Mouse (Mus musculus) forebrain, postnatal 0 days (tissue): ENCODE measurements around the gene Slc26a11. TPM values are rescaled to one million over a fixed set of nuclear protein-coding genes. Genes with fewer than 3 reads are reported as not detected.

ENCODE experiments used
- ATAC-seq: fragments of 200-750 bp; cut with Nextera tagmentation; 2 replicates; pipeline ENCODE4 v1.8.0; 2017; ENCODE audit warnings: mild to moderate bottlenecking, moderate library complexity
- DNase-seq: peaks from one replicate; pipeline ENCODE4 v3.0.0-alpha.2; 2015
- H3K27ac ChIP-seq: fragments of 300-500 bp; sonication (generic); 2 replicates; pipeline ENCODE4 v1.5.1; 2014; ENCODE audit warnings: low read depth, mild to moderate bottlenecking, antibody characterized with exemption, low read length, moderate library complexity, mixed read lengths
- H3K27me3 ChIP-seq: fragments of 300-500 bp; sonication (generic); 2 replicates; pipeline ENCODE4 v1.6.1; 2014; ENCODE audit warnings: mild to moderate bottlenecking, low read length, mixed read lengths; ENCODE audit not compliant: insufficient read depth
- H3K36me3 ChIP-seq: fragments of 300-500 bp; sonication (generic); 2 replicates; pipeline ENCODE4 v1.6.1; 2014; ENCODE audit warnings: mild to moderate bottlenecking, moderate library complexity; ENCODE audit not compliant: insufficient read depth
- H3K4me1 ChIP-seq: fragments of 300-500 bp; sonication (generic); 2 replicates; pipeline ENCODE4 v1.6.1; 2014; ENCODE audit warnings: antibody characterized with exemption; ENCODE audit not compliant: insufficient read depth
- H3K4me2 ChIP-seq: fragments of 300-500 bp; sonication (generic); 2 replicates; pipeline ENCODE4 v1.6.1; 2014; ENCODE audit warnings: low read depth, mild to moderate bottlenecking, moderate library complexity
- H3K4me3 ChIP-seq: fragments of 300-500 bp; sonication (generic); 2 replicates; pipeline ENCODE4 v1.5.1; 2014; ENCODE audit warnings: low read depth, low read length, mixed read lengths
- H3K9ac ChIP-seq: fragments of 300-500 bp; sonication (generic); 2 replicates; pipeline ENCODE4 v1.6.1; 2014; ENCODE audit warnings: mild to moderate bottlenecking
- H3K9me3 ChIP-seq: fragments of 300-500 bp; sonication (generic); 2 replicates; pipeline ENCODE4 v1.6.1; 2016; ENCODE audit warnings: low read length
- CTCF ChIP-seq: sonication (generic); IDR thresholded peaks from 2 replicates; pipeline ENCODE4 v1.5.1; 2016; ENCODE audit warnings: antibody characterized with exemption, control low read depth, low read depth
- WGBS: fragments of 180-500 bp; shearing (Covaris S2); extraction: QIAGEN DNeasy Blood & Tissue Kit; methylation state at CpG from one replicate; pipeline ENCODE4 v1.1.7; 2014; 5-methylcytosine and 5-hydroxymethylcytosine counted together
- polyA plus RNA-seq: library from polyadenylated mRNA; unstranded; fragments of >200 nt; fragmentation: Nextera tagmentation; extraction: Ambion mirVana; gene quantifications from 2 replicates; pipeline ENCODE4 v1.2.1, GENCODE M21; 2015
- total RNA-seq: library from RNA; depleted of rRNA; stranded (reverse); fragments of >200 nt; gene quantifications from 2 replicates; pipeline ENCODE4 v1.2.3, GENCODE M21; 2014

Slc26a11 gene
- total and polyA plus RNA-seq, 2 experiments from 2014 or later = 3.6 to 4.8 TPM

DNA sequence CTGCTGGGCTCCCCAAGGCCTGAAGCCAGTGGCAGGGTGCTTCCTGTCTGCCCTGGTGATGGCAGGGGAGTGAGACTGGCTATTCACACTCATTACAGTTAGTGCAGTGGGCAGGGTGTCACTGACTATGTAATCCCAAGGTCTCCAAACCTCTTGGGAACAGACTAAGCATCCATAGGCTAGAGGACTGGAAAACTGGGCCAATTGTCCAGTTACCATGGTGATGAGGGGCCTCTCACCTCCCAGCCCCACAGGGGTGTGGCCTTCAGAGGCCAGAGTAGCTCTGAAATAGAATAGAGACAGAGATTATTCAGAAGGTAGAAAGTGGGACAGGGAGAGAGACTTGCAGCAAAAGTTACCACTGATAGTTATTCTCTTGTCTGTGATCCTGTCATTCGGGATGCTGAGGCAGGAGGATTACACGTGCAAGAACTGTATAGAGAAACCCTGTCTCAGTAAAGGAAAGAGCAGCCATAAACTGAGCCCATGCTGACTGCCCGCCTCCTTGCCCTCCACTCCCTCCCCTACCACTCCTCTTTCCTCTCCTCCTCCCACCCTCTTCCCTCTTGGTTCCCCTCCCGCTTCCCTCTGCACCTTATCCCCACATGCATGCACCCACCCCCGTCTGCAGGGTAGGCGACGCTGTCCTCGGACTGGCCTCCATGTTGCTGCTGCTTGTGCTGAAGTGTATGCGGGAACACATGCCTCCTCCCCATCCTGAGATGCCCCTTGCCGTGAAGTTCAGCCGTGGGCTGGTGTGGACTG is 7.6 kb downstream of the Slc26a11 start:
- ATAC-seq (peak; percentile 47), DNase-seq (no peak)
- no peaks in the 10 kb centered on the region for H3K9me3 ChIP-seq
- H3K9ac ChIP-seq = no peak overlapping the region
- H3K4me2 ChIP-seq = peak overlapping the region; percentile 38
- no peak overlapping the region for H3K27ac ChIP-seq
- no peaks in the 10 kb centered on the region for H3K36me3 ChIP-seq
- WGBS = 19% methylated on average over 11 of the region's 11 CpGs
- peak overlapping the region; percentile 11; the same call in 1 of the 2 replicates for H3K4me3 ChIP-seq
- no peaks in the 10 kb centered on the region for H3K27me3 ChIP-seq
- TF ChIP-seq CTCF = no peak
- H3K4me1 ChIP-seq = no peaks in the 10 kb centered on the region

DNA sequence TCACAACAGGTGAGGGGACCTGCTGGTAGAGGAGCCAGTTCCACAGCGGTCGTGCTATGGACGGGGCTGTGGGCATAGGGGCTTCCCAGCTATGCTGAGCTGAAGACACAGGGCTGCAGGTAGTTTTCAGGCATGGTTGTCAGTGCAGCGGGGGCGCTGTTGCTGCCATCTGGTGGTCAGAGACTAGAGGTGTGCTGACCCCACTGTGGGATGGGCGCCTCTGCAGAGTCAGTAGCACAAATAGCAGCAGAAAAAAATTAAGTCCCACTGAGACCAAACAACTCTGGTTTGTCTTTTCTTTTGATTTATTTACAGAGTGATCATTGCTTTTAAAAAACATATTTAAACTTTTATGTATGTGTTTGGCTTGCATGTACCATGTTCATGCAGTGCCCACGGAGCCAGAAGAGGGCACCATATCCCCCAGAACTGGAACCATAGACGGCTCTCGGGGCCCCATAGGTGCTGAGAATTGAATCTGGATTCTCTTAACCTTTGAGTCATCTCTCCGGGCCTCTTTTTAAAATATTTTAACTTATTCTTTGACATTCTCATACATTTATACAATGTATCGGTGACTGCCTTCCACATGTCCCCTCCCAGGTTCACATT is 8.3 kb downstream of the Slc26a11 start:
- 25% methylated on average over 11 of the region's 11 CpGs for WGBS

DNA sequence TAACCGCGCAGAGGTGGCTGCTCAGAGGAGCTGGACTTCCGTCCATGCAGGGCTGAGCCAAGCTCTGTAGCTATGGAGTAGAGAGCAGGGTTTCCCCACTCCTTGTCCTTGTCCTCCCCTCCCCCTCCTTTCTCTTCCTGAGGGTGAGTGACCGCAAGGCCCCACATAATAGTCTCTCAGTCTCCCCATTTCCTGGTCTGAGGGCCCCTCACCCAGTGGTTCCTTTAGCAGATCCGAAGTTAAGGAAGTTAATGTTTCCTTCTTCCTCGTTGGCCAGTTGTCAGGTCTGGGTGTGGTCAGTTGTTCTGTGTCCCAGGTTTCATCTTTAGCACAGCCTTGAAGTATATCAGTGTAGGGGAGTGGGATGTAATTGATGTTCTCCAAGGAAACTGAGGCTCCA is 20.1 kb downstream of the Slc26a11 start:
- H3K4me1 ChIP-seq = no peaks in the 10 kb centered on the region
- no peak overlapping the region for H3K27ac ChIP-seq
- H3K9ac ChIP-seq = no peak overlapping the region
- no peaks in the 10 kb centered on the region for H3K9me3 ChIP-seq
- H3K36me3 ChIP-seq = no peaks in the 10 kb centered on the region
- DNase-seq (no peak), ATAC-seq (no peak)
- no peak overlapping the region for H3K4me3 ChIP-seq
- no peaks in the 10 kb centered on the region for H3K27me3 ChIP-seq
- no peak for TF ChIP-seq CTCF
- no peak overlapping the region for H3K4me2 ChIP-seq
- WGBS = 89% methylated on average over 6 of the region's 6 CpGs

More for the DNA sequence above, 8.3 kb downstream of the Slc26a11 start:
- H3K9me3 ChIP-seq = no peaks in the 10 kb centered on the region
- H3K27me3 ChIP-seq = no peaks in the 10 kb centered on the region
- DNase-seq (peak; percentile 82), ATAC-seq (peak; percentile 94)
- no peak overlapping the region for H3K9ac ChIP-seq
- H3K36me3 ChIP-seq = no peaks in the 10 kb centered on the region
- H3K4me1 ChIP-seq = no peaks in the 10 kb centered on the region
- peak overlapping the region; percentile 38 for H3K4me2 ChIP-seq
- peak; percentile 90 for TF ChIP-seq CTCF
- no peak overlapping the region for H3K27ac ChIP-seq
- peak overlapping the region; percentile 11; the same call in 1 of the 2 replicates for H3K4me3 ChIP-seq

GRCm38 (mm10) chr11:119377326-119377725 is 22.0 kb downstream of the Slc26a11 start:
- Histone ChIP-seq H3K4me3 (no peak overlapping the region), H3K4me1 (no peaks in the 10 kb centered on the region), H3K9ac (no peak overlapping the region), H3K36me3 (no peaks in the 10 kb centered on the region), H3K4me2 (no peak overlapping the region), H3K27me3 (no peaks in the 10 kb centered on the region), H3K27ac (no peak overlapping the region), H3K9me3 (no peaks in the 10 kb centered on the region)
- ATAC-seq (no peak), DNase-seq (no peak)
- 94% methylated on average over 11 of the region's 11 CpGs for WGBS
- TF ChIP-seq CTCF = no peak

- no peak overlapping the region for H3K4me3 ChIP-seq
These were observed 23.2 kb downstream of the Slc26a11 start for GRCm38 (mm10) chr11:119378551-119378950.

DNA sequence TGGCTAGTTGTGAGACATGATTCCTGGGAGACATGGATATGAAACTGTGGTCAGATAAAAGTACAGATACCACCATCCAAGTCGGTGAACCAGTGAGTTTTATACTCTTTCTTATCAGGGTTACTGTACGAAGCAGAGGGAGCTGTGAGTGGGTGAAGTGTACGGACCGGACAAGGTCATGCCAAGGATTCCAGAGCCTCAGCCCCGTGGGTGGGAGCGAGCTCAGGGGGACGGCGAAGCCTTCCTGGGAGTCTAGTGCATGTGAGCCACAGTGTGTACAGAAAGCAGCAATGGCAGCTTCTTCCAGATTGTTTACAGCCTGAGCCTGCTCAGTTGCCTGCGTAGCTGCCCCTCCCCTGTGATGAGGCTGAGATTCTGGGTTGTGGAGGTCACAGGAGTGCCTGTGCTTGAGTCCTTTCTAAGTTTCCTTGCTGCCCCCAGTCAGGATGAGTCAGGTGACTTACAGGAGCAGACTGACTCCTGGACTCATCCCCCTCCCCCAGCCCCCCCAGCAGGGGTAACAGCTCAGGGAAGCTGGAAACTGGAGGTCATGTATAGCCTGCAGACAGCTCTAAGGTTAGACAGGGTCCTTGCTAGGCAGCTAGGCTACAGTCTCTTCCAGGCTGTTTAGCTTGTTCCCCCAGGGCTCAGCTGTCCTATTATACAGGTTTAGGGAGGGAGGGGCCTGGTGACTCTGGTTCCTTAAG is 26.4 kb downstream of the Slc26a11 start:
- 87% methylated on average over 9 of the region's 9 CpGs for WGBS
- H3K9me3 ChIP-seq = no peaks in the 10 kb centered on the region
- H3K27ac ChIP-seq = no peak overlapping the region
- H3K4me1 ChIP-seq = no peaks in the 10 kb centered on the region
- H3K4me3 ChIP-seq = no peak overlapping the region
- H3K36me3 ChIP-seq = no peaks in the 10 kb centered on the region
- no peak overlapping the region for H3K9ac ChIP-seq
- ATAC-seq (no peak), DNase-seq (no peak)
- no peaks in the 10 kb centered on the region for H3K27me3 ChIP-seq
- TF ChIP-seq CTCF = no peak
- H3K4me2 ChIP-seq = no peak overlapping the region

More at GRCm38 (mm10) chr11:119378551-119378950, 23.2 kb downstream of the Slc26a11 start:
- 95% methylated on average over 1 of the region's 1 CpGs for WGBS
- no peaks in the 10 kb centered on the region for H3K27me3 ChIP-seq
- no peak overlapping the region for H3K9ac ChIP-seq
- no peak overlapping the region for H3K4me2 ChIP-seq
- ATAC-seq (no peak), DNase-seq (no peak)
- H3K36me3 ChIP-seq = no peaks in the 10 kb centered on the region
- H3K4me1 ChIP-seq = no peaks in the 10 kb centered on the region
- no peaks in the 10 kb centered on the region for H3K9me3 ChIP-seq
- H3K27ac ChIP-seq = no peak overlapping the region
- no peak for TF ChIP-seq CTCF
